Mouse (Mus musculus) C2C12 (cell line): ENCODE data around the gene Stk39. TPM values are rescaled to one million over a fixed set of nuclear protein-coding genes. Genes with fewer than 3 reads are reported as not detected.

Experiments used
- H3K27me3 ChIP-seq: one replicate; pipeline ENCODE4 v1.6.1; 2011; ENCODE audit not compliant: control insufficient read depth, insufficient read depth, insufficient read length
- H3K36me3 ChIP-seq: one replicate; pipeline ENCODE4 v1.6.1; 2011; ENCODE audit not compliant: control insufficient read depth, insufficient read depth
- H3K4me3 ChIP-seq: one replicate; pipeline ENCODE4 v1.5.1; 2011; ENCODE audit warnings: mild to moderate bottlenecking, control low read depth; ENCODE audit not compliant: poor library complexity, insufficient read depth, severe bottlenecking
- H3K79me2 ChIP-seq: one replicate; pipeline ENCODE4 v1.6.1; 2011; ENCODE audit not compliant: control insufficient read depth, insufficient read depth
- H3K79me3 ChIP-seq: one replicate; pipeline ENCODE4 v1.6.1; 2011; ENCODE audit warnings: low read depth, control low read depth
- H3ac ChIP-seq: one replicate; pipeline ENCODE3; 2011; ENCODE audit warnings: low read depth; ENCODE audit not compliant: control insufficient read depth, insufficient read length
- CEBPB ChIP-seq: IDR thresholded peaks from one replicate; pipeline ENCODE4 v1.6.1; 2011; ENCODE audit warnings: low read depth, mild to moderate bottlenecking, control low read depth, moderate library complexity
- CTCF ChIP-seq: IDR thresholded peaks from one replicate; pipeline ENCODE4 v1.5.1; 2011; ENCODE audit not compliant: control insufficient read depth, insufficient read depth, insufficient read length
- FOSL1 ChIP-seq: IDR thresholded peaks from one replicate; pipeline ENCODE4 v1.8.0; 2011; ENCODE audit warnings: mild to moderate bottlenecking, low read length; ENCODE audit not compliant: poor library complexity, insufficient read depth, severe bottlenecking
- MAX ChIP-seq: IDR thresholded peaks from one replicate; pipeline ENCODE4 v1.6.1; 2011; ENCODE audit warnings: mild to moderate bottlenecking, control low read depth
- MYOD1 ChIP-seq: IDR thresholded peaks from one replicate; pipeline ENCODE4 v1.6.1; 2011; ENCODE audit warnings: low read depth; ENCODE audit not compliant: control insufficient read depth, insufficient read length
- MYOG ChIP-seq: IDR thresholded peaks from one replicate; pipeline ENCODE4 v1.6.1; 2011; ENCODE audit not compliant: control insufficient read depth, insufficient read length; ENCODE audit errors: extremely low read depth
- USF1 ChIP-seq: IDR thresholded peaks from one replicate; pipeline ENCODE4 v1.6.1; 2011; ENCODE audit warnings: low read depth, mild to moderate bottlenecking, control low read depth, moderate library complexity
- polyA plus RNA-seq: library from polyadenylated mRNA; unstranded; fragments of >200 nt; fragmentation: generic; extraction: Trizol; gene quantifications from one replicate; pipeline ENCODE4 v1.2.1, GENCODE M21; 2012; ENCODE audit warnings: missing spikeins

Stk39 gene
- polyA plus RNA-seq, 1 experiment: 11.3 TPM

DNA sequence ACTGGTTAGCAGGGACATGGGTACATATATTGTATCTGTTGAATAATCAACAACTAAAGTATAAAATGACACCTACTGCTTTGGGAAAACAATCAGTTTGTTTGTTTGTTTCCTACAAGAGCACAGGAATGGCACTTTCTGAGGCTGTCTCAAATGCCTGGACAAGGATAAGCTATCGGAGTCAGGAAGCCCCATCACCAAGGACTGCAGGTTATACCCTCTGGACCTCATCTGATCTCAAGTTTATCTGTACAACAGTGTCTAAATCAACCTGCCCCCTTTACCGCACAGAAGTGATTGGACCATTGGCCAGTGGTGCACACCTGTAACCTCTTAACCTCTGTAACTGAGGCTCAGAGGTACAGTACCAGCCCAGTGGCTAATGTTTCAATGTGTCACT is 211.2 kb downstream of the Stk39 start:
- Histone ChIP-seq H3K36me3 (no peaks in the 10 kb centered on the region), H3K27me3 (no peaks in the 10 kb centered on the region), H3K79me3 (no peaks in the 10 kb centered on the region), H3ac (no peak overlapping the region), H3K4me3 (no peak overlapping the region), H3K79me2 (no peaks in the 10 kb centered on the region)
- TF ChIP-seq CTCF (no peak), MYOG (no peak), MYOD1 (no peak), CEBPB (no peak), FOSL1 (no peak), MAX (no peak), USF1 (no peak)

- H3K36me3 ChIP-seq: no peaks in the 10 kb centered on the region
- H3ac ChIP-seq: no peak overlapping the region
- TF ChIP-seq MYOG (no peak), FOSL1 (no peak), CEBPB (no peak), MYOD1 (no peak), MAX (no peak), CTCF (no peak), USF1 (no peak)
- H3K79me2 ChIP-seq: no peaks in the 10 kb centered on the region
- H3K79me3 ChIP-seq: no peaks in the 10 kb centered on the region
- H3K4me3 ChIP-seq: no peak overlapping the region
- H3K27me3 ChIP-seq: no peaks in the 10 kb centered on the region
These were observed 214.5 kb downstream of the Stk39 start for GRCm38 (mm10) chr2:68257571-68257970.

- Histone ChIP-seq H3ac (no peak overlapping the region), H3K79me3 (no peaks in the 10 kb centered on the region), H3K4me3 (no peak overlapping the region), H3K27me3 (no peaks in the 10 kb centered on the region), H3K36me3 (no peaks in the 10 kb centered on the region), H3K79me2 (no peaks in the 10 kb centered on the region)
- TF ChIP-seq CEBPB (no peak), MYOG (no peak), FOSL1 (no peak), MAX (no peak), MYOD1 (no peak), USF1 (no peak), CTCF (no peak)
These were observed 215.6 kb downstream of the Stk39 start for GRCm38 (mm10) chr2:68256472-68256871.

- no peaks in the 10 kb centered on the region for H3K27me3 ChIP-seq
- no peak overlapping the region for H3K4me3 ChIP-seq
- H3K79me2 ChIP-seq: no peaks in the 10 kb centered on the region
- H3K79me3 ChIP-seq: no peaks in the 10 kb centered on the region
- H3ac ChIP-seq: no peak overlapping the region
- H3K36me3 ChIP-seq: no peaks in the 10 kb centered on the region
- TF ChIP-seq MYOD1 (no peak), CTCF (no peak), USF1 (no peak), MAX (no peak), MYOG (no peak), CEBPB (no peak), FOSL1 (no peak)
These were observed 217.3 kb downstream of the Stk39 start for GRCm38 (mm10) chr2:68254756-68255155.

DNA sequence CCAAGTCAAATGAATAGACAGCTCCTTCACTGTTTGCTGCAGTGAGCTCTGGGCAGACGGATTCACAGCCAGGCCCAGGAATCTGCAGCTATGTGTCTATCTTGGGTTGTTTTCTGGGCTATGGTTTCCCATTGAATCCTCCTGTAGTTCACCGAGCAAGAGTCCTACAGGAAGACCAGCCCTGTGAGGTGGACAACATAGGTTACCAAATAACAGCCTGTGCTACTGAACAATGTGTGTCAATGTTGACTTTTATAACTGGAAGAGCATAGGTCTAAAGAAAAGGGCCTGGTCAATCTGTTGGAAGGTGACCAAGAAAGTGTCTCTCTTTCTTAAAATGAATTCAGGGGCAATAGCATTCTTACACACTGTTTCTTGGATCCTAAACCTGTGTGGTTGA is 218.8 kb downstream of the Stk39 start:
- H3K79me3 ChIP-seq: no peaks in the 10 kb centered on the region

More for the DNA sequence above, 218.8 kb downstream of the Stk39 start:
- Histone ChIP-seq H3K36me3 (no peaks in the 10 kb centered on the region), H3ac (no peak overlapping the region), H3K4me3 (no peak overlapping the region), H3K79me2 (no peaks in the 10 kb centered on the region), H3K27me3 (no peaks in the 10 kb centered on the region)
- TF ChIP-seq MAX (no peak), CEBPB (no peak), MYOD1 (no peak), MYOG (no peak), CTCF (no peak), USF1 (no peak), FOSL1 (no peak)
